Mouse (Mus musculus) midbrain, embryonic 10.5 days (tissue): ENCODE measurements around the gene Ndufa11. TPM values are rescaled to one million over a fixed set of nuclear protein-coding genes. Genes with fewer than 3 reads are reported as not detected.

ENCODE experiments used
- DNase-seq: peaks from one replicate; pipeline ENCODE4 v3.0.0-alpha.2; 2017; ENCODE audit warnings: low spot score
- H3K27ac ChIP-seq: fragments of 300-500 bp; sonication (generic); replicated peaks from 2 replicates; pipeline ENCODE4 v1.5.1; 2016; ENCODE audit warnings: mild to moderate bottlenecking
- H3K27me3 ChIP-seq: fragments of 300-500 bp; sonication (generic); 2 replicates; pipeline ENCODE4 v1.6.1; 2016; ENCODE audit warnings: low read depth, mild to moderate bottlenecking; ENCODE audit not compliant: poor library complexity, severe bottlenecking
- H3K36me3 ChIP-seq: fragments of 300-500 bp; sonication (generic); 2 replicates; pipeline ENCODE4 v1.6.1; 2016; ENCODE audit warnings: mild to moderate bottlenecking, moderate library complexity
- H3K4me1 ChIP-seq: fragments of 300-500 bp; sonication (generic); 2 replicates; pipeline ENCODE4 v1.6.1; 2016
- H3K4me3 ChIP-seq: fragments of 300-500 bp; sonication (generic); 2 replicates; pipeline ENCODE4 v1.5.1; 2016; ENCODE audit warnings: mild to moderate bottlenecking, moderate library complexity
- H3K9me3 ChIP-seq: fragments of 300-500 bp; sonication (generic); replicated peaks from 2 replicates; pipeline ENCODE4 v1.6.1; 2016; ENCODE audit warnings: mild to moderate bottlenecking
- WGBS: fragments of 180-500 bp; shearing (Covaris S2); methylation state at CpG from one replicate; pipeline ENCODE4 v1.1.7; 2016; 5-methylcytosine and 5-hydroxymethylcytosine counted together
- polyA plus RNA-seq: library from polyadenylated mRNA; unstranded; fragments of >200 nt; fragmentation: Nextera tagmentation; extraction: Ambion mirVana; gene quantifications from 2 replicates; pipeline ENCODE4 v1.2.1, GENCODE M21; 2016

Gene Ndufa11
- polyA plus RNA-seq, 1 experiment from 2014 or later: 385 TPM

- Histone ChIP-seq H3K9me3 (no peaks in the 10 kb centered on the region), H3K36me3 (peaks cover 42% of the 10 kb centered on the region)
- WGBS: 53% methylated on average over 12 of the region's 12 CpGs
Observed at GRCm38 (mm10) chr17:56765431-56765830, 47.9 kb downstream of the Ndufa11 start.

GRCm38 (mm10) chr17:56766631-56767405 is 49.3 kb downstream of the Ndufa11 start:
- Histone ChIP-seq H3K36me3 (peaks cover 55% of the 10 kb centered on the region), H3K9me3 (no peaks in the 10 kb centered on the region), H3K27ac (no peak overlapping the region), H3K4me3 (no peak overlapping the region), H3K4me1 (peaks cover 28% of the 10 kb centered on the region), H3K27me3 (no peaks in the 10 kb centered on the region)
- whole genome bisulfite sequencing: 94% methylated on average over 27 of the region's 27 CpGs
- DNase-seq: no peak

More at GRCm38 (mm10) chr17:56765431-56765830, 47.9 kb downstream of the Ndufa11 start:
- no peak for DNase-seq
- Histone ChIP-seq H3K4me1 (peaks cover 38% of the 10 kb centered on the region), H3K27me3 (peaks cover 11% of the 10 kb centered on the region), H3K27ac (peak overlapping the region; percentile 97), H3K4me3 (peak overlapping the region; percentile 85)

GRCm38 (mm10) chr17:56767531-56768135 is 50.1 kb downstream of the Ndufa11 start:
- H3K9me3 ChIP-seq: no peaks in the 10 kb centered on the region
- WGBS: 95% methylated on average over 29 of the region's 29 CpGs
- H3K27ac ChIP-seq: no peak overlapping the region
- H3K27me3 ChIP-seq: no peaks in the 10 kb centered on the region
- H3K4me3 ChIP-seq: no peak overlapping the region
- no peak for DNase-seq
- peaks cover 20% of the 10 kb centered on the region for H3K4me1 ChIP-seq
- H3K36me3 ChIP-seq: peaks cover 58% of the 10 kb centered on the region

- DNase-seq: no peak
- H3K9me3 ChIP-seq: no peaks in the 10 kb centered on the region
- H3K36me3 ChIP-seq: peaks cover 58% of the 10 kb centered on the region
- peaks cover 12% of the 10 kb centered on the region for H3K4me1 ChIP-seq
- no peak overlapping the region for H3K27ac ChIP-seq
- H3K4me3 ChIP-seq: no peak overlapping the region
- WGBS: 92% methylated on average over 11 of the region's 11 CpGs
- H3K27me3 ChIP-seq: no peaks in the 10 kb centered on the region
Observed at GRCm38 (mm10) chr17:56768941-56769340, 51.4 kb downstream of the Ndufa11 start.

- 0 out of 2 replicates have a peak within 1 kb of the TSS, but pooled peaks have one; percentile 17 for H3K27ac ChIP-seq
- DNase-seq: no peak
- no peak within 1 kb of the TSS for H3K4me3 ChIP-seq
- no peaks in the 10 kb centered on the region for H3K27me3 ChIP-seq
- H3K9me3 ChIP-seq: no peaks in the 10 kb centered on the region
- H3K4me1 ChIP-seq: peaks cover 7% of the 10 kb centered on the region
- H3K36me3 ChIP-seq: peaks cover 58% of the 10 kb centered on the region
- 92% methylated on average over 5 of the region's 5 CpGs for WGBS
Observed at GRCm38 (mm10) chr17:56769950-56770349, 52.4 kb downstream of the Ndufa11 start, which contains the start of gene Prr22. TSS of gene Prr22 (plus strand) at chr17:56770250.

Other genes starting within 250 kb of the Ndufa11 start
- gene Ptprs, start 241.3 kb upstream of the Ndufa11 start, polyA plus RNA-seq: 89.7 and 131 TPM in 2 replicates
- gene Znrf4, start 205.3 kb upstream of the Ndufa11 start, polyA plus RNA-seq: not detected in 2 replicates
- gene Gm20219, start 163.4 kb upstream of the Ndufa11 start, polyA plus RNA-seq: 0.80 and 0.89 TPM in 2 replicates
- gene Safb2, start 133.2 kb upstream of the Ndufa11 start, polyA plus RNA-seq: 80.9 and 85.6 TPM in 2 replicates
- 148 and 157 TPM in 2 replicates for gene Safb, start 132.9 kb upstream of the Ndufa11 start, polyA plus RNA-seq
- gene 2410015M20Rik, start 108.0 kb upstream of the Ndufa11 start, polyA plus RNA-seq: 197 and 202 TPM in 2 replicates
- 1,286 and 1,494 TPM in 2 replicates for gene Rpl36, start 104.4 kb upstream of the Ndufa11 start, polyA plus RNA-seq
- 52.4 and 54.4 TPM in 2 replicates for gene Lonp1, start 90.9 kb upstream of the Ndufa11 start, polyA plus RNA-seq
- gene Catsperd, start 89.6 kb upstream of the Ndufa11 start, polyA plus RNA-seq: 0.61 and 0.79 TPM in 2 replicates
- 140 and 145 TPM in 2 replicates for gene Ranbp3, start 44.5 kb upstream of the Ndufa11 start, polyA plus RNA-seq
- gene Vmac, start 255 bp downstream of the Ndufa11 start, polyA plus RNA-seq: 12.0 and 16.5 TPM in 2 replicates
- 4.1 and 5.6 TPM in 2 replicates for gene Nrtn, start 39.8 kb downstream of the Ndufa11 start, polyA plus RNA-seq
- 44.7 and 45.6 TPM in 2 replicates for gene Dus3l, start 47.0 kb downstream of the Ndufa11 start, polyA plus RNA-seq
- gene Prr22, start 52.5 kb downstream of the Ndufa11 start, polyA plus RNA-seq: 1.5 and 2.2 TPM in 2 replicates
- gene Rfx2, start 113.2 kb downstream of the Ndufa11 start, polyA plus RNA-seq: 9.8 TPM in 2 replicates
- gene Acsbg2, start 156.7 kb downstream of the Ndufa11 start, polyA plus RNA-seq: not detected in 2 replicates
- gene 1700061G19Rik, start 157.7 kb downstream of the Ndufa11 start, polyA plus RNA-seq: 0.48 and 0.66 TPM in 2 replicates
- 67.7 and 77.8 TPM in 2 replicates for gene Mllt1, start 217.6 kb downstream of the Ndufa11 start, polyA plus RNA-seq